Mouse (Mus musculus): ENCODE measurements around the gene Bag1.

Gene Bag1

GRCm38 (mm10) chr4:40919785-40920184, 28.3 kb downstream of the Bag1 start, which contains the start of gene Spink4:
Gene Spink4, plus strand, starts transcription at chr4:40920052.
- no peak for DNase-seq (ENCODE audit: low read depth, low spot score)

GRCm38 (mm10) chr4:40916592-40917155, 31.4 kb downstream of the Bag1 start:
- Histone ChIP-seq H3K36me3 (ENCODE audit: control insufficient read depth, insufficient read depth, low read length, poor library complexity, severe bottlenecking) (no peaks in the 10 kb centered on the region), H3K27me3 (ENCODE audit: control insufficient read depth, insufficient read depth, low read length, poor library complexity, severe bottlenecking) (no peaks in the 10 kb centered on the region)
- DNase-seq (ENCODE audit: low read depth, low spot score), result no peak

More at GRCm38 (mm10) chr4:40919785-40920184, 28.3 kb downstream of the Bag1 start, which contains the start of gene Spink4:
- H3K36me3 ChIP-seq (ENCODE audit: control insufficient read depth, insufficient read depth, low read length, poor library complexity, severe bottlenecking), result no peaks in the 10 kb centered on the region
- H3K27me3 ChIP-seq (ENCODE audit: control insufficient read depth, insufficient read depth, low read length, poor library complexity, severe bottlenecking), result no peaks in the 10 kb centered on the region

GRCm38 (mm10) chr4:40915947-40916346, 32.1 kb downstream of the Bag1 start:
- no peaks in the 10 kb centered on the region for H3K27me3 ChIP-seq (ENCODE audit: control insufficient read depth, insufficient read depth, low read length, poor library complexity, severe bottlenecking)
- no peak for DNase-seq (ENCODE audit: low read depth, low spot score)
- no peaks in the 10 kb centered on the region for H3K36me3 ChIP-seq (ENCODE audit: control insufficient read depth, insufficient read depth, low read length, poor library complexity, severe bottlenecking)

GRCm38 (mm10) chr4:40914287-40914867, 33.7 kb downstream of the Bag1 start:
- Histone ChIP-seq H3K27me3 (ENCODE audit: control insufficient read depth, insufficient read depth, low read length, poor library complexity, severe bottlenecking) (no peaks in the 10 kb centered on the region), H3K36me3 (ENCODE audit: control insufficient read depth, insufficient read depth, low read length, poor library complexity, severe bottlenecking) (no peaks in the 10 kb centered on the region)
- DNase-seq (ENCODE audit: low read depth, low spot score), result no peak

- DNase-seq (ENCODE audit: low read depth, low spot score), result no peak
- Histone ChIP-seq H3K36me3 (ENCODE audit: control insufficient read depth, insufficient read depth, low read length, poor library complexity, severe bottlenecking) (no peaks in the 10 kb centered on the region), H3K27me3 (ENCODE audit: control insufficient read depth, insufficient read depth, low read length, poor library complexity, severe bottlenecking) (no peaks in the 10 kb centered on the region)
Observed at GRCm38 (mm10) chr4:40908261-40908969, 39.7 kb downstream of the Bag1 start.

GRCm38 (mm10) chr4:40906298-40906697, 41.8 kb downstream of the Bag1 start:
- Histone ChIP-seq H3K36me3 (ENCODE audit: control insufficient read depth, insufficient read depth, low read length, poor library complexity, severe bottlenecking) (no peaks in the 10 kb centered on the region), H3K27me3 (ENCODE audit: control insufficient read depth, insufficient read depth, low read length, poor library complexity, severe bottlenecking) (no peaks in the 10 kb centered on the region)
- DNase-seq (ENCODE audit: low read depth, low spot score), result peak; percentile 73

GRCm38 (mm10) chr4:40900612-40901011, 47.5 kb downstream of the Bag1 start:
- Histone ChIP-seq H3K27me3 (ENCODE audit: control insufficient read depth, insufficient read depth, low read length, poor library complexity, severe bottlenecking) (no peaks in the 10 kb centered on the region), H3K36me3 (ENCODE audit: control insufficient read depth, insufficient read depth, low read length, poor library complexity, severe bottlenecking) (no peaks in the 10 kb centered on the region)
- DNase-seq (ENCODE audit: low read depth, low spot score), result no peak

GRCm38 (mm10) chr4:40900071-40900470, 48.0 kb downstream of the Bag1 start:
- DNase-seq (ENCODE audit: low read depth, low spot score), result no peak
- no peaks in the 10 kb centered on the region for H3K27me3 ChIP-seq (ENCODE audit: control insufficient read depth, insufficient read depth, low read length, poor library complexity, severe bottlenecking)
- H3K36me3 ChIP-seq (ENCODE audit: control insufficient read depth, insufficient read depth, low read length, poor library complexity, severe bottlenecking), result no peaks in the 10 kb centered on the region

- no peaks in the 10 kb centered on the region for H3K27me3 ChIP-seq (ENCODE audit: control insufficient read depth, insufficient read depth, low read length, poor library complexity, severe bottlenecking)
- no peaks in the 10 kb centered on the region for H3K36me3 ChIP-seq (ENCODE audit: control insufficient read depth, insufficient read depth, low read length, poor library complexity, severe bottlenecking)
- no peak for DNase-seq (ENCODE audit: low read depth, low spot score)
Observed at GRCm38 (mm10) chr4:40899264-40899663, 48.8 kb downstream of the Bag1 start.

GRCm38 (mm10) chr4:40898476-40899044, 49.5 kb downstream of the Bag1 start:
- H3K27me3 ChIP-seq (ENCODE audit: control insufficient read depth, insufficient read depth, low read length, poor library complexity, severe bottlenecking), result no peaks in the 10 kb centered on the region

GRCm38 (mm10) chr4:40895646-40896045, 52.4 kb downstream of the Bag1 start:
- Histone ChIP-seq H3K27me3 (ENCODE audit: control insufficient read depth, insufficient read depth, low read length, poor library complexity, severe bottlenecking) (no peaks in the 10 kb centered on the region), H3K36me3 (ENCODE audit: control insufficient read depth, insufficient read depth, low read length, poor library complexity, severe bottlenecking) (no peaks in the 10 kb centered on the region)
- DNase-seq (ENCODE audit: low read depth, low spot score), result no peak

More at GRCm38 (mm10) chr4:40898476-40899044, 49.5 kb downstream of the Bag1 start:
- no peak for DNase-seq (ENCODE audit: low read depth, low spot score)
- H3K36me3 ChIP-seq (ENCODE audit: control insufficient read depth, insufficient read depth, low read length, poor library complexity, severe bottlenecking), result no peaks in the 10 kb centered on the region

- Histone ChIP-seq H3K27me3 (ENCODE audit: control insufficient read depth, insufficient read depth, low read length, poor library complexity, severe bottlenecking) (no peaks in the 10 kb centered on the region), H3K36me3 (ENCODE audit: control insufficient read depth, insufficient read depth, low read length, poor library complexity, severe bottlenecking) (no peaks in the 10 kb centered on the region)
- no peak for DNase-seq (ENCODE audit: low read depth, low spot score)
Observed at GRCm38 (mm10) chr4:40895118-40895517, 53.0 kb downstream of the Bag1 start.

GRCm38 (mm10) chr4:40891206-40891605, 56.9 kb downstream of the Bag1 start:
- Histone ChIP-seq H3K27me3 (ENCODE audit: control insufficient read depth, insufficient read depth, low read length, poor library complexity, severe bottlenecking) (no peaks in the 10 kb centered on the region), H3K36me3 (ENCODE audit: control insufficient read depth, insufficient read depth, low read length, poor library complexity, severe bottlenecking) (no peaks in the 10 kb centered on the region)
- no peak for DNase-seq (ENCODE audit: low read depth, low spot score)

GRCm38 (mm10) chr4:40889983-40890382, 58.1 kb downstream of the Bag1 start:
- no peaks in the 10 kb centered on the region for H3K27me3 ChIP-seq (ENCODE audit: control insufficient read depth, insufficient read depth, low read length, poor library complexity, severe bottlenecking)
- DNase-seq (ENCODE audit: low read depth, low spot score), result no peak
- no peaks in the 10 kb centered on the region for H3K36me3 ChIP-seq (ENCODE audit: control insufficient read depth, insufficient read depth, low read length, poor library complexity, severe bottlenecking)

GRCm38 (mm10) chr4:40889252-40889651, 58.8 kb downstream of the Bag1 start:
- no peaks in the 10 kb centered on the region for H3K36me3 ChIP-seq (ENCODE audit: control insufficient read depth, insufficient read depth, low read length, poor library complexity, severe bottlenecking)
- no peak for DNase-seq (ENCODE audit: low read depth, low spot score)
- H3K27me3 ChIP-seq (ENCODE audit: control insufficient read depth, insufficient read depth, low read length, poor library complexity, severe bottlenecking), result no peaks in the 10 kb centered on the region
